Mouse (Mus musculus): ENCODE results near the gene Plekhh3.

- TF ChIP-seq GATA1 (IDR thresholded peaks at IDR 0.05; ENCODE audit: low read length) = no peak
- TF ChIP-seq TAL1 (IDR thresholded peaks at IDR 0.05; ENCODE audit: low read length) = no peak
Observed at GRCm38 (mm10) chr11:101185441-101185840, 14.3 kb upstream of the Plekhh3 start.
